Mouse (Mus musculus) embryonic fibroblast, embryonic 13.5 days (primary cell): Measurements from ENCODE around the gene Hey2. TPM values are rescaled to one million over a fixed set of nuclear protein-coding genes. Genes with fewer than 3 reads are reported as not detected.

Experiments used
- H3K27ac ChIP-seq: 2 replicates; pipeline ENCODE4 v1.5.1; 2012; ENCODE audit warnings: low read length, control low read depth, inconsistent platforms; ENCODE audit not compliant: insufficient read depth
- H3K4me1 ChIP-seq: 2 replicates; pipeline ENCODE4 v1.6.1; 2011; ENCODE audit warnings: low read length; ENCODE audit not compliant: control insufficient read depth, insufficient read depth
- H3K4me3 ChIP-seq: 2 replicates; pipeline ENCODE4 v1.5.1; 2011; ENCODE audit warnings: mild to moderate bottlenecking, control low read depth, low read length; ENCODE audit not compliant: insufficient read depth
- CTCF ChIP-seq: IDR thresholded peaks from 2 replicates; pipeline ENCODE4 v1.5.1; 2011; ENCODE audit warnings: mild to moderate bottlenecking, control low read depth, low read length, moderate library complexity, borderline replicate concordance; ENCODE audit not compliant: insufficient read depth
- POLR2A ChIP-seq: IDR thresholded peaks from 2 replicates; pipeline ENCODE4 v1.6.1; 2011; ENCODE audit warnings: low read depth, mild to moderate bottlenecking, control low read depth, low read length, moderate library complexity
- polyA plus RNA-seq: library from polyadenylated mRNA; stranded (reverse); fragments of >200 nt; gene quantifications from 2 replicates; pipeline ENCODE4 v1.2.4, GENCODE M21; 2011; ENCODE audit warnings: low read depth; ENCODE audit not compliant: missing spikeins, insufficient read length

Hey2 gene
- polyA plus RNA-seq, 1 experiment = 3.6 TPM

DNA sequence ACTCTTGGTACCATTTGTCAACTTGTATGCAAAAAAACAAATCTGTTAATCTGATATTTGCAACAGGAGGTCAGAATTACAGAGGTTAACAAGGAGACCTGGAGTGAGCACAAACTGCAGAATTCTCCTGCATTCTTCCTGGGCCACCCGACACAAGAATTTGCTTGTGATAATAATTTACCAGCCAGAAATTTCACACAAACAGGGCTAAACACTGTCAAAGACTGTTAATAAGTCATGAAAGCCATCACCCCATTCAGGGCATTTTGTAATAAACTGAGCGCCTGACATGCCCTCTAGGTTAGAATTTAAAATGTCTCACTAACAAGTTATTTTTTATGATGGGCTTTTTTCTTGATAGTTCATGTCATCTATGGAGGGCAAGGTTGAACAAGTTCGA, 51.6 kb downstream of the Hey2 start:
- Histone ChIP-seq H3K4me1 (no peaks in the 10 kb centered on the region), H3K4me3 (no peak overlapping the region), H3K27ac (no peak overlapping the region)
- TF ChIP-seq CTCF (no peak), POLR2A (no peak)

DNA sequence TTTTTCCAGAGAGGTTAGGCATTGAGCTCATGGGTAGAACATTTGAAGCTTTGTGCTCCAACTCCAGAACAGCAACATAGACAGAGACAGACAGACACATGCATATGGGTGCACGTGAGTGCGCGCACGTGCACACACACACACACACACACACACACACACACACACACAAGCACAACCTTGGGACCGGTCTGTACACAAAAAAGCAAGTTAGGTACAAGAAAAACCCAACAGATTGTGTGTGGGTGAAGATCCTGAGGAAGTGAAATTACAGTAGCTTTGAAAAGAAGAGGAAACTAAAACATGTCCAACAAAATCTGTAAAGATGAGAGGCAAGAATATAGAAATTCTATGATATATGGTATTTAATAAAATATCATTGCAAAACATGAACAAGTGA, 53.1 kb downstream of the Hey2 start:
- H3K27ac ChIP-seq = no peak overlapping the region
- H3K4me3 ChIP-seq = no peak overlapping the region
- TF ChIP-seq POLR2A (no peak), CTCF (no peak)
- H3K4me1 ChIP-seq = no peaks in the 10 kb centered on the region

DNA sequence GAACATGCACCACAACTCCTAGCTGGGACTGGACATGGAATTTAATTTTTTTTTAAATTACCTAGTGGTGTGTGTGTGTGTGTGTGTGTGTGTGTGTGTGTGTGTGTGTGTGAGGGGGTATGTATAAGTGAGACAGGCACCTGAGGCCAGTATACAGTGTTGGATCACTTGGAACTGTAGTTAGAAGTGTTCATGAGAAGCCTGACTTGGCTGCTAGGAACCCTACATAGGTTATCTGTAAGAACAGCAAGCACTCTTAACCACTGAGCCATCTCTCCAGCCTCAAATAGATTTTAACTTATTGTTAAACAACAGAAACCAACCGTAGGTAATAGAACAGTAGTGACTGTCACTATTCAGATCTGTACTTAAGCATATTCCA, 54.3 kb downstream of the Hey2 start:
- no peaks in the 10 kb centered on the region for H3K4me1 ChIP-seq
- no peak overlapping the region for H3K27ac ChIP-seq
- TF ChIP-seq POLR2A (no peak), CTCF (no peak)
- H3K4me3 ChIP-seq = no peak overlapping the region

DNA sequence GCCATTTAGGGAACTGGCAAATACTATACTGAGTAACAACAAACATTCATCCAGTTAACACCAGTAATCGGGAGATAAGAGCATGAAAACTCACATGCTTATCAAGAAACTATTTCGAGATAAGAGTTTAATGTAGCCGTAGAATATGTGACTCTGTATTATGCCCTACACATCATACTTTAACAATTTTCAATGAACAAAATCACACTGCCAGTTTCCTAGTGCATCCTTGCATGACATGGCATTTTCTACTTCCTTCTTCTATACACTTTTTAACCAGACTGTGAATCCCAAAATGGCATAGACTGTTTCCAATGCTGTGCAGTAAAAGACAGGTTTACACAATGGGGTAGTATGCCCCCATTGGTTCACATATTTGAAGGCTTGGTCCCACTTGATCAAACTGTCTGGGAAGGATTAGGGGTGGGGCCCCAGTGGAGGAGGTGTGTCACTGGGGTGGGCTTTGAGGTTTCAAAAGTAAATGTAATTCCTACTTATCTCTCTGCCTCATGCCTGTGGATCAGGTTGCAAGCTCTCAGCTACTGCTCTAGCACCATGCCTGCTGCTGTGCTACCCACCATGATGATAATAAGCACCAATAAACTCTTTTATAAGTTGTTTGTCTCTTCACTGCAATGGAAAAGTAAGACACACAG, 54.8 kb downstream of the Hey2 start:
- no peak for TF ChIP-seq POLR2A
- TF ChIP-seq CTCF = no peak
- Histone ChIP-seq H3K4me1 (no peaks in the 10 kb centered on the region), H3K27ac (no peak overlapping the region)

DNA sequence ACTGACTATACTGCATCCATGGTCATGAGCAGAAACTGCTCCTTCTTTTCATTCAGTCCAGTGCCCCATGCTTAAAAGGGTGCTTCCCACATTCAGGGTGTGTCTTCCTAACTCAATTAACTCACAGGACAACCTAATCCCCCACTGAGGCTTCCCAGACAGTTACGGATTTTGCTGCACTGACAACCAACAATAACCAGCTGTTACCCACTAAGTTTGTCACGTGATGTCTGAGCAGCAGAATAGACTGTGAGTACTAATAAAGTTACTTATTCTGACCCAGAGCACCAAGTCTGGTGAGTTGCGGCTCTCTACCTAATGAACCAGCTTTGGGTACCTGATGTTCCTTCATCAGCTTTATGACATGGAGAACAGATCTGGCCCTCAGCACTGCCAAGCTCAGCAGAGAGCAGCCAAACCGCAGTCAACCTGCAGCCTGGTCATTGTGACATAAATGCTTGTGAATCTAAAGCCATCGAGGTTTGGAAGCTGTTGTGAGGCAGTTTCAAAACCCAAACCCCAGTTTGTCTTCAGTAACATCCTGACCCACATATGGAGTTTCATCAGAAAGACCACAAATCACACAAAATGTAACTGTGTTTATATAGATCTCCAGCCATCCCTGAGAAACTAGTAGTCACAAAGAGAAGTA, 56.4 kb downstream of the Hey2 start:
- Histone ChIP-seq H3K4me3 (no peak overlapping the region), H3K27ac (no peak overlapping the region), H3K4me1 (no peaks in the 10 kb centered on the region)
- no peak for TF ChIP-seq CTCF
- TF ChIP-seq POLR2A = no peak

More for the DNA sequence above, 54.8 kb downstream of the Hey2 start:
- H3K4me3 ChIP-seq = no peak overlapping the region

Other genes starting within 250 kb of the Hey2 start
- 14.2 and 18.3 TPM in 2 replicates for gene Trmt11, start 242.1 kb downstream of the Hey2 start, polyA plus RNA-seq
- 17.8 and 19.4 TPM in 2 replicates for gene Hint3, start 213.2 kb downstream of the Hey2 start, polyA plus RNA-seq
- 12.1 and 17.4 TPM in 2 replicates for gene Ncoa7, start 39.5 kb downstream of the Hey2 start, polyA plus RNA-seq